Mouse (Mus musculus) kidney, adult 18-20 months (tissue): ENCODE measurements around the gene Psma5.
"Not testable (repeated sequence)": the region's sequence is repeated elsewhere in the genome, so short reads cannot be mapped to it uniquely, and the experiment has no call there.

ENCODE experiments used
- DNase-seq: peaks from one replicate; pipeline ENCODE4 v3.0.0; 2021

Gene Psma5

GRCm38 (mm10) chr3:108256719-108257637, at the start of gene Psma5:
Gene Psma5, plus strand, starts transcription at chr3:108256926.
- peak; percentile 91 for DNase-seq

GRCm38 (mm10) chr3:108209001-108209400, 47.7 kb upstream of the Psma5 start:
- no peak for DNase-seq

GRCm38 (mm10) chr3:108209536-108209935, 47.2 kb upstream of the Psma5 start:
- no peak for DNase-seq

GRCm38 (mm10) chr3:108209946-108210770, 46.6 kb upstream of the Psma5 start:
- DNase-seq: peak; percentile 94

- no peak for DNase-seq
These were observed 46.0 kb upstream of the Psma5 start, which contains the start of gene Atxn7l2 for GRCm38 (mm10) chr3:108210771-108211139. Gene Atxn7l2, minus strand, starts transcription at chr3:108210934.

GRCm38 (mm10) chr3:108211845-108212244, 44.9 kb upstream of the Psma5 start:
- no peak for DNase-seq

- peak; percentile 28 for DNase-seq
These were observed 44.3 kb upstream of the Psma5 start for GRCm38 (mm10) chr3:108212406-108212805.

- no peak for DNase-seq
These were observed 42.0 kb upstream of the Psma5 start for GRCm38 (mm10) chr3:108214734-108215133.

GRCm38 (mm10) chr3:108220661-108221060, 36.1 kb upstream of the Psma5 start:
- no peak for DNase-seq

GRCm38 (mm10) chr3:108225711-108226557, 30.8 kb upstream of the Psma5 start:
- peak; percentile 71 for DNase-seq

GRCm38 (mm10) chr3:108226558-108227350, 30.0 kb upstream of the Psma5 start, which contains the start of gene Sypl2:
Gene Sypl2, minus strand, starts transcription at chr3:108226648.
- peak; percentile 83 for DNase-seq

GRCm38 (mm10) chr3:108227521-108227920, 29.2 kb upstream of the Psma5 start:
- no peak for DNase-seq

- no peak for DNase-seq
These were observed 25.1 kb upstream of the Psma5 start for GRCm38 (mm10) chr3:108231646-108232045.

- not testable (repeated sequence) for DNase-seq
These were observed 19.1 kb upstream of the Psma5 start for GRCm38 (mm10) chr3:108237474-108238102.

- no peak for DNase-seq
These were observed 15.4 kb upstream of the Psma5 start for GRCm38 (mm10) chr3:108241243-108241839.

GRCm38 (mm10) chr3:108246857-108247256, 9.9 kb upstream of the Psma5 start:
- no peak for DNase-seq

- DNase-seq: no peak
These were observed 1.2 kb downstream of the Psma5 start for GRCm38 (mm10) chr3:108257831-108258500.

- no peak for DNase-seq
These were observed 2.6 kb downstream of the Psma5 start for GRCm38 (mm10) chr3:108259319-108259718.

- DNase-seq: not testable (repeated sequence)
These were observed 22.8 kb downstream of the Psma5 start for GRCm38 (mm10) chr3:108279495-108279894.
